Mouse (Mus musculus) right cerebral cortex, postnatal 14 days (tissue): Measurements from ENCODE around the gene Mtif2.

ENCODE experiments used
- DNase-seq: peaks from one replicate; pipeline ENCODE4 v3.0.0; 2022

Mtif2 gene

GRCm38 (mm10) chr11:29560452-29560851 lies 34.2 kb downstream of the Mtif2 start:
- no peak for DNase-seq

DNA sequence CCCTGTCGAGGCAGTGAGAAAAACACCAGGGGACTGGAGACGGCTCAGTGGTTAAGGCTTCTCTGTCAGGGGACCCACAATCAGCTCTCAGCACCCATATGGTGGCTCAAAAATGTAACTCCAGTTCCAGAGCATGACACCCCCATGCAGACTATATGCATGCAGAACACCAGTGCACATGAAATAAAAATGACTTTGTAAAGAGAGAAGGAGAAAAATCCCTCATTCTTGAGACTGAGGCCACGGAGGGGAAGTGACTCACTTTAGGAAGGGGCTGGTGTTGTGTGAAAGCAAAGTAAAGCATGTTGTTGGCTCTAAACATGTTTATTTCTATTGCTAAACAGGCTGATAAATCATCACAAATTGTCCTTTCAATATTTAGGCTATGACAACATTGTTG lies 34.8 kb downstream of the Mtif2 start:
- no peak for DNase-seq

DNA sequence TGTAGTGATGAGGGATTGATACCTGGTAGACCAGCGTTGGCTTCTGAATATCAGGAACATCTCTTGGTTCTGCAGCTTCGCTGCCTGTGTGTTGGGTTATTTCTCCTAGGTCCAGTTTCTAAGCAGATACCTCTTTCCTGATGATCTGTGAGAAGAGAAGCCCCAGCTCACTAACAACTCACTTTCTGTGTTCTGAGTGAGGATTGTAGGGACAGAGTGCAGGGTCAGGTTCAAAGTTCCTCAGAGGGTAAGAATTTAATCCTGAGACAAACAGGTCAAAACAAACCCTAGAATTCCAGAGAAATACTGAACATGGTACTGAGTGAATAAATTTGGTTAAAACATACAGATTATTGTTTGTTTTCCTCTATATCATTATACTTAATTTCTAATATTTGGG lies 37.2 kb downstream of the Mtif2 start:
- no peak for DNase-seq

GRCm38 (mm10) chr11:29571536-29571935 lies 45.3 kb downstream of the Mtif2 start:
- no peak for DNase-seq

DNA sequence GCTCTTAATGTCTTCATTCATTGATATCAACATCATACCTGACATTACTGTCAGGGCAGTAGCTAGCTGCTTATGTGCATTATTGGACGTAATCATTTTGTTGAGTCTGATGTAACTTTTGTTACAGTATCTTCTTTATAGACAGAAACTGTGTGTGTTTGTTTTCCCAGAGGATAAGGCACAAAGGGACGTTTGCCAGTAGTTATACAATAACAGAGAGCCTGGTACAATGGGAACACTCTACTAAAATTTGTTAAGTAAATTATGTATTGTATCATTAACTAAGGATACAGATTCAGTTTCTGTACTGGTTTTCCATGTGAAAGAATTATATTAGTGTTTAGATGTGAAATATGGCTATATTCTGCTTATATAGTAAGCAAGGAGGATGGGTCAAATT lies 46.4 kb downstream of the Mtif2 start:
- no peak for DNase-seq

DNA sequence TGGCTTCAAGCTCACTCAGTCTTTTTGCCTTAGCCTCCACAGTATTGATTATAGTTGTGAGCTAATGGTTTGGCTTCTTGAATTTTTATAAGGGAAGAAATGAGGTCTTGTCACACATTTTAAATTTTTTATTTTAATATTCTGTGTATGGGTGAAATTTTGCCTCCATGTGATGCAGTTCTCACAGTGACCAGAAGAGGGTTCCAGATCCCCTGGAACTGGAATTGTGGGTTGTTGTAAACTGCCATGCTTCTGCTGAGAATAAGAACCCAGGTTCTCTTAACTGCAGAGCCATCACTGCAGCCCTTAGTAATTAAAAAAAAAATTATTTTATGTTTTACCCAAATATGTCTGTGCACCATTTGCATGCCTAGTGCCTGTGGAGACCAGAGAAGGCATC lies 53.4 kb downstream of the Mtif2 start:
- DNase-seq: no peak
